Mouse (Mus musculus) olfactory bulb, adult 2 months (tissue): Measurements from ENCODE around the gene Spocd1. TPM values are rescaled to one million over a fixed set of nuclear protein-coding genes. Genes with fewer than 3 reads are reported as not detected.

Experiments
- H3K27ac ChIP-seq: fragments of 200-500 bp; 2 replicates; pipeline ENCODE4 v1.5.1; 2012; ENCODE audit warnings: low read depth, low read length; ENCODE audit not compliant: insufficient read depth
- H3K4me1 ChIP-seq: fragments of 200-500 bp; 2 replicates; pipeline ENCODE4 v1.6.1; 2012; ENCODE audit warnings: low read length; ENCODE audit not compliant: control insufficient read depth, insufficient read depth
- H3K4me3 ChIP-seq: fragments of 200-500 bp; 2 replicates; pipeline ENCODE4 v1.5.1; 2012; ENCODE audit warnings: mild to moderate bottlenecking, low read depth, low read length, moderate library complexity; ENCODE audit not compliant: insufficient read depth
- CTCF ChIP-seq: fragments of 200-500 bp; IDR thresholded peaks from 2 replicates; pipeline ENCODE4 v1.5.1; 2012; ENCODE audit warnings: low read depth, mild to moderate bottlenecking, low read length, moderate library complexity; ENCODE audit not compliant: insufficient read depth
- POLR2A ChIP-seq: fragments of 200-500 bp; IDR thresholded peaks from 2 replicates; pipeline ENCODE4 v1.6.1; 2012; ENCODE audit warnings: mild to moderate bottlenecking, low read depth, low read length, moderate library complexity; ENCODE audit not compliant: insufficient read depth
- WGBS: fragments of 180-500 bp; shearing (Covaris S2); methylation state at CpG from one replicate; pipeline ENCODE4 v1.1.7; 2018; 5-methylcytosine and 5-hydroxymethylcytosine counted together
- polyA plus RNA-seq: library from polyadenylated mRNA; stranded (reverse); fragments of >200 nt; gene quantifications from 2 replicates; pipeline ENCODE4 v1.2.4, GENCODE M21; 2012; ENCODE audit warnings: low replicate concordance; ENCODE audit not compliant: missing spikeins, insufficient read depth, insufficient read length

Gene Spocd1
- polyA plus RNA-seq, 1 experiment, result not detected

GRCm38 (mm10) chr4:129902394-129902793 lies 26.7 kb upstream of the Spocd1 start:
- 90% methylated on average over 4 of the region's 4 CpGs for WGBS
- no peak overlapping the region for H3K4me3 ChIP-seq
- TF ChIP-seq CTCF (no peak), POLR2A (no peak)
- H3K4me1 ChIP-seq, result peaks cover 4% of the 10 kb centered on the region
- H3K27ac ChIP-seq, result no peak overlapping the region

- Histone ChIP-seq H3K4me3 (no peak overlapping the region), H3K4me1 (peaks cover 4% of the 10 kb centered on the region), H3K27ac (no peak overlapping the region)
- TF ChIP-seq CTCF (no peak), POLR2A (no peak)
- WGBS, result 68% methylated on average over 3 of the region's 3 CpGs
Measured at GRCm38 (mm10) chr4:129903577-129903976, 25.5 kb upstream of the Spocd1 start.

GRCm38 (mm10) chr4:129905032-129905431 lies 24.0 kb upstream of the Spocd1 start:
- no peak overlapping the region for H3K27ac ChIP-seq
- WGBS, result 88% methylated on average over 3 of the region's 3 CpGs
- TF ChIP-seq CTCF, result no peak
- no peak for TF ChIP-seq POLR2A
- no peak overlapping the region for H3K4me3 ChIP-seq
- H3K4me1 ChIP-seq, result peaks cover 4% of the 10 kb centered on the region

- no peak overlapping the region for H3K4me3 ChIP-seq
- no peak for TF ChIP-seq CTCF
- TF ChIP-seq POLR2A, result no peak
- no peak overlapping the region for H3K27ac ChIP-seq
- 72% methylated on average over 13 of the region's 13 CpGs for WGBS
- H3K4me1 ChIP-seq, result peaks cover 4% of the 10 kb centered on the region
Measured at GRCm38 (mm10) chr4:129906016-129906415, 23.0 kb upstream of the Spocd1 start.

GRCm38 (mm10) chr4:129908836-129909235 lies 20.2 kb upstream of the Spocd1 start:
- Histone ChIP-seq H3K27ac (no peak overlapping the region), H3K4me3 (no peak overlapping the region), H3K4me1 (peaks cover 7% of the 10 kb centered on the region)
- TF ChIP-seq POLR2A (no peak), CTCF (no peak)
- 75% methylated on average over 3 of the region's 3 CpGs for WGBS

GRCm38 (mm10) chr4:129909261-129909731 lies 19.8 kb upstream of the Spocd1 start:
- H3K27ac ChIP-seq, result no peak overlapping the region
- no peak overlapping the region for H3K4me3 ChIP-seq
- TF ChIP-seq CTCF (no peak), POLR2A (no peak)
- WGBS, result 64% methylated on average over 4 of the region's 4 CpGs
- H3K4me1 ChIP-seq, result peaks cover 9% of the 10 kb centered on the region

- peaks cover 9% of the 10 kb centered on the region for H3K4me1 ChIP-seq
- WGBS, result 90% methylated on average over 3 of the region's 3 CpGs
- no peak overlapping the region for H3K4me3 ChIP-seq
- TF ChIP-seq POLR2A, result no peak
- no peak for TF ChIP-seq CTCF
- H3K27ac ChIP-seq, result no peak overlapping the region
Measured at GRCm38 (mm10) chr4:129912998-129913397, 16.1 kb upstream of the Spocd1 start.

GRCm38 (mm10) chr4:129913761-129914644 lies 15.0 kb upstream of the Spocd1 start:
- H3K4me3 ChIP-seq, result no peak overlapping the region
- 23% methylated on average over 16 of the region's 16 CpGs for WGBS
- no peak overlapping the region for H3K27ac ChIP-seq
- TF ChIP-seq CTCF (no peak), POLR2A (no peak)
- H3K4me1 ChIP-seq, result peaks cover 9% of the 10 kb centered on the region

GRCm38 (mm10) chr4:129914686-129915085 lies 14.4 kb upstream of the Spocd1 start:
- 65% methylated on average over 4 of the region's 4 CpGs for WGBS
- TF ChIP-seq CTCF, result no peak
- TF ChIP-seq POLR2A, result no peak

More at GRCm38 (mm10) chr4:129914686-129915085, 14.4 kb upstream of the Spocd1 start:
- Histone ChIP-seq H3K4me1 (peaks cover 9% of the 10 kb centered on the region), H3K27ac (no peak overlapping the region), H3K4me3 (no peak overlapping the region)
